Mouse (Mus musculus): ENCODE measurements around the gene Bcat1.
"Not testable (repeated sequence)": the region's sequence is repeated elsewhere in the genome, so short reads cannot be mapped to it uniquely, and the experiment has no call there.

Gene Bcat1

DNA sequence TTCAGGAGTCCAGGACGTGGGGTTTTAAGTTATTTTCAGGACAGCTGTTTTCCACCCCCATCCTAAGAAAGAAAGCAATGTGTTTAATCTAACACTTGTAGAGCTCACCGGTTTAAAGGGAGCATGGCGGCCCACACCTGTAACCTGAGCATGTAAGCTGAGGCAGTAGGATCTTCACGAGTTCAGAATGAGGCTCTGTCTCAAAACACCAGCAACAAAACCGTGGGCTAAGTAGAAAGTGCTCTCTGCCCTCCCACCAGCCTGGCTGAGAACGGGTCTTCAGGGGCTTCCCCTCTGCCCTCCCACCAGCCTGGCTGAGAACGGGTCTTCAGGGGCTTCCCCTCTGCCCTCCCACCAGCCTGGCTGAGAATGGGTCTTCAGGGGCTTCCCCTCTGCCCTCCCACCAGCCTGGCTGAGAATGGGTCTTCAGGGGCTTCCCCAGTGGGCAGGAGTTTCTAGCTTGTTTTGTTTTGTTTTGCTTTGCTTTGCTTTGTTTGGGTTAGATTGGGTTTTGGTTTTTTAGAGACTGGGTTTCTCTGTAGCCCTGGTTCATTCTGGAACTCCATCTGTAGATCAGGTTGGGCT, 17.1 kb upstream of the Bcat1 start:
- DNase-seq (ENCODE audit: low read depth, low spot score), result not testable (repeated sequence)

DNA sequence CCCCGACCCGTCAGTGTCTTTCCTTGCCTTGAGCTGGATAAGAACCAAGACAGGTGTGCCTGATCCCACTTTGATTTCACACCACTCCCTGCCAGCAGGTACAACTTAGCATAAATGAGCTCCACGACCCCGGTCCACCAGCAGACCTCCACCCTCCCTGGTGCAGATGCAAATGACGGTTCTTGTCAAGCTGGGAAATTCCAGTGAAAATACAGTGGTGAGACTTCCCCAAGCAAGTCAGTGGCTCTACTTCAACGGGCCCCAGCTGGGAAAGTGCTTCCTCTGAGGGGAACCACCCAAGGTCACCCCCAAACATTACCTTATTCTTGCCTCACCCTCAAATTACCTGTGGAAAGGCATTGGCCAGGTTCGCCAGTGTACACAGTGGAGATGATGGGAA, 16.0 kb upstream of the Bcat1 start:
- DNase-seq (ENCODE audit: low read depth, low spot score), result no peak

DNA sequence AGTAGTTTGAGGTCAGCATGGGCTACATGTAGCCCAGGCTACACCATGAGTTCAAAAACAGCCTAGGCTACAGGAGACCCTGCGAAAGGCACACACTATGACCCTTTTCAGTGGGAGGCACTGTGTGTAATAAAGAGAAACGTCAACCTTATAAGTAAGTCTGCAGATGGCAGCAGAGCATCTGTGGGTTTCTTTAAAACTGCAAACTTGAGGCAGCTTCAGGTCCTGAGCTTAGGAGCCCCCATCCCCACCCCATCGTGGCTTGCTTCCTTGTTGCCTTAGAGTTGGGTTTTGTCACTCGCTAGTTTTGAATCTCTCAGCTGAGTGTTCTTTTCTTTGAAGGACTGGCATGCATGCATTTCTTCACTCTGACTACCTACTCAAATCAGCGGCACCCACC, 14.9 kb upstream of the Bcat1 start:
- no peak for DNase-seq (ENCODE audit: low read depth, low spot score)

DNA sequence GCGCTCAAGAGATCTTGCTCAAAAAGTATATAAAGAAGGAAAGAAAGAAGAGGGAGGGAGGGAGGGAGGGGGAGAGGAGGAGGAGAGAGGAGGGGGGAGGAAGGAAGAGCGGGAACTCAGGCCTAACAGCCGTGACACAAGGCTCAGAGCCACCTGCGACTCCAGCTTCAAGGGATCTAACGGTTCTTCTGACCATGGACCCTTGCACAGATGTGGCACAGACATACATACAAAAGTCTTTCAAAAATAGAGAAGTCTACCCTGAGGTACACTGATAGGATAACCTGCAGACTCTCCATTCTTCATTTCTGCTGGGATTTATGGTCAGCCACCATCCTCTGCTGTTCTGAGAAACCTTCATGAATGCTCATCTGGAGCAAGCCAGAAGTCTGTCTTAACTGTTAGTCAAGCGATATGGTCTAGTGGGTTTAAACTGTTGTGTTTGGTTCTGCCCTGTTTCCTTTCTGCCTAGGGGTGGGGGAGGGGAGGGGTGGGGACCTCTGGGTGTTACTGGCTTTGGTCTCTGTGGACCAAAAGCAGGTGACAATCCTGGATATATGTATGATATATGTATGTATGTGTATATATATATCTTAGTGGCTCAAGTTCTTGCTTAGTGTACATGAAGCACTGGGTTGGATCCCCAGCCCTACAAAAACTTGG, 14.3 kb upstream of the Bcat1 start:
- no peak for DNase-seq (ENCODE audit: low read depth, low spot score)

DNA sequence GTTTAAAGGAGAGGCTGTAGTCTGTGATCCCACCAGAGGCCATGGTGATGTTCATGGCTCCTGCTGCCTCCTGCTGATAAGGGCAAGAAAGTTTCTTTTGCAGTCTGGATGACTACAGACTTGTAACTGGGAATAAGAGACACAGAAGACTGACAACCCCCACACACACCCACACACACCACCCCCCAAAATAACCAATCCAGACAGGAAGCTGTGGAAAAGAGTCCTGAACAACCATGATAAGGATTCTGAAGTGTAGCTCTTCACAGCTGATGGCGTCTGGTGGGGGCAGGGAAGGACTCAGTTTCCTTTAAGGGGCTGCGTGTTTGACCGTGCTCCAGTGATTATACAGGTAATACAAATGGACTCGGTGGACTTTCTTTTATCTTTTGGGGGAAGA, 13.4 kb upstream of the Bcat1 start:
- DNase-seq (ENCODE audit: low read depth, low spot score), result no peak

DNA sequence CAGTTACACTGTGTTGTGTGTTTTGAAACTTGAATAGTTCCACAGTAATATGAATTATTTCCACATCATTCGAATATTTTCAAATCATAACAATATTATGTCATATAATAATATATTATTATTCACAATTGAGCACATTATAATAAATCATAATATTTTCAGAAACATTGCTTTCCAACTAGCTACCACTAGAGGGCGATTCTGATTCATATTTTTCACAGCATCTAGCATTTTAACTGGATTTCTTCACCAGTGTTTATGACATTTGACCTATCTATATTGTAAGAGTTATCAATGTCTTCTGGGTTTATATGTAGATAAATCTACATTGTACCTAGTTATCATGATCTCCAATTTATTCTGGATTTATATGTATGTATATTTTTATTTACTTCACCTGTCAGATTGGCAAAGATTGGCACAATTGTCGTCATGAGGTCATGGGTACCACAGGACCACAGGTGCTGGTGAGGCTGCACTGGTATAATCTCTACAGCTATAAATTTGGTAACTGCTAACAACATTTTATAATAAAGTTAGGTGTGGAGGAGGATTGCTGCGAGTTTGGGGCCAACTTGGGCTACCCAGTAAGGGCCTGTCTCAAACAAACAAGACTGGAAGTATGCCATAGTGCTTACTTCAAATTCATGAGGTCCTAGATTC, 12.6 kb upstream of the Bcat1 start:
- DNase-seq (ENCODE audit: low read depth, low spot score), result no peak

DNA sequence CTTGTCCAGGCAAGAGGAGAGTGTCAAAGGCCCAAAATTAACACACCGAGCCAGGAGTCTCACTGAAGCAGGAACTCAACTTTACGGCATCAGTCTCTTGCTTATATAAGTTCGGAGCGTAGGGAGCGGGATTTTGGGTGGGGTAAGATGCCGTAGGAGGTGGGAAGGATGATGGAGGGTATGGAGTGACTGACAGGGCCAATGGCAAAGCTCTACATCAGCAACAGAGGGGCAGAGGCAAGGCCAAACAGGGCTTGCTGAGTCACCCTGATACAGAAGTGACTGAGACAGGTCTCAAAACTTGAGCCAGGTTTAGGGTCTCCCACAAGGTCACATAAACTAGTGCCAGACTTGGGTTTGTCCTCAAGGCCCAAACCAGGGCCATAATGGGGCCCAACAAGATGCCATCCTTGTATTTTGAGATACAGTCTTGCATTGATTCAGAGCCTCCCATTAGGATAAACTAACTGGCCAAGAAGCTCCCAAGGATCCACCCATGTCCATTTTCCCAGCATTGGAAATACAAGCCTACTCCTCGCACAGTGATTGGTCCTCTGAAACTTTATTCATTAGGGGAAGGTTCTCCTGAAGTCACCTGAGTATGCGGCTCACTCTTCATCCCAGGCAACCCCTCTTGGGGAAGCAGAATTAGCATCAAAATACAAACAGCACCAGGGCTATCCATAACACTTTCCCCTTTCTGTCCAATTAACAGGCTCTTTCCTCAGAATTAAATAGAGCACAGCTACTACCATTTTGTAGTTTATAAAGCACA, 8.5 kb upstream of the Bcat1 start:
- DNase-seq (ENCODE audit: low read depth, low spot score), result no peak

DNA sequence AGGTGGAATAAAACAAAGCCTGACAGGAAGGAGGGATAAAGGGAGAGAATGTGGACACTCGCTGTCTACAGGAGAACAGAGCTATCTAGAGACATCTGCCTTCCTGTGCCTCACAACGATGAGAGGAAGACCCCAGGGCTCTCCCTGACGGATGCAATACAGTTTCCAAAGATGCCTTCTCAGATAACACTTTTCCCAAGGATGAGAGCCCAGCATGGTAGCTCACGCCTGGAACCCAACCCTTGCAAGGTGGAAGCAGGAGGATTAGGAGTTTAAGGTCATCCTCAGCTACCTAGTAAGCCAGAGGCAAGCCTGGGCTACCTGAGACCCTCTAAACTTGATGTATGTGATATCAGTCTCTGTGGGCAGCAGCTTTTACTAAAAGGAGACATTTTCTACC, 5.7 kb upstream of the Bcat1 start:
- no peak for DNase-seq (ENCODE audit: low read depth, low spot score)

DNA sequence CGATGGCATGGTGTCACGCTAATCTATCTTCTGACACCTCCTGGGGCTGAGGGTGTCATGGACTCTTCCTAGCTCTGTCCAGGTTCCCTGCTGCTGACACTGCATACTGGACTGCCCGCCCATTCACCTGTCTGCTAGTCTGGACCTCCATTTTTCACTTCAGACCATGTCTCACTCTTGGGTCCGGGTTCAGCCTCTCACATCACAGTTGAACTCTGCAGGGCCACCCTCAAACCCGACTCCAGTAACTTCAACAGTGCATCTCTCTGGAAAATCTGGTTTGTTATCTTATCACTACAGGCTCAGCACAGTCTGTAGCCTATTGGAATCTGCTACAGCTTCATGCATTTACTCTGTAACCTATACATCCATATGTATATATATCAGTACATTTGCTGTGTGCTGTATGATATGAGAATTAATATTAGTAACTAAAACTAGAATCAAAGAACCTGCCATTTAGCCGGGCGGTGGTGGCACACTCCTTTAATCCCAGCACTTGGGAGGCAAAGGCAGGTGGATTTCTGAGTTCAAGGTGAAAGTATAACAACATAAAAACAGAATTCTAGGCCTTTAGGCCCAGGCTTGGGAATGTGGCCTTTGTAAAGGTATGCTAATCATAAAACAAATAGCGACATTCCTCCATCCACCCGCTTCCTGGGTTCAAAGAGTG, 3.2 kb upstream of the Bcat1 start:
- no peak for DNase-seq (ENCODE audit: low read depth, low spot score)

DNA sequence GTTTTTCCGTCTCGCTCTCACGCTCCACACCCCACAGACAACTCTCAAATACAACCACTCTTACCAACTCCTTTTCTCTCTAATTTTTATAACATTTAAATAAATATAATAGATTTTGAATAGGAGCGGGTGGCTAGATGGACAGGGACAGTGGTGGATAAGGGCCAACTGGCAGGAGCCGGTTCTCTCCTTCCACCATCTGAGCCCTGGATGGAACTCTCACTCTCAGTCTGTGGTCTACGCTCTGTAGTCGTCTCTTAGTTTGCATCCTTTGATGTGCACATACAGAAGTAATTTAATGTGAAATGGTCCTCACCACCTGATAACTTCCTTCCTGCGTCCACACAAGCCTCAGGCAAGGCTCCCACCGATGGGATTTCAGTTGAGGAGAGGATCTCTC, 302 bp upstream of the Bcat1 start:
- no peak for DNase-seq (ENCODE audit: low read depth, low spot score)

DNA sequence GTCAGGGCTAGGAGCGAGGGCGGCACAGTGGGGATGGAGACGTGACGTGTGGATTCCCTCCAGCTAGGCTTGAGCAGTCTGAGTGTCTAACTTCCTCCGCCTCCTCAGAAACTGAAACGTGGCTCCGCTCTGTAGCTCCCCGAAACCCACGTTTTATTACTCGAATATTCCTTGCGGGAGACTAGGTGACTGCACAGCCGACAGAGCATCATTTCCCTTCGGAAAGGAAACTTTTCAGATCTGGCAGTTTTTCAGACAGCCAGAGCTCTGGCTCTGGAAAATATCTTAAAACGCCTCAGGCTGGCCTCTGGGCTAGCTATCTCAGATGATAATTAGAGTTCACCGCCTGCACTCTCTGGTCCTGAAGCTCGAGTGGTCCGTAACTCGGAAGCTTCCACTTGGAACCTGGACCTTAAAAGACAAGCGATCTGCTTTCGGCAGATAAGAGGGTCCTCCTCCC, 866 bp downstream of the Bcat1 start:
- peak; percentile 29 for DNase-seq (ENCODE audit: low read depth, low spot score)

DNA sequence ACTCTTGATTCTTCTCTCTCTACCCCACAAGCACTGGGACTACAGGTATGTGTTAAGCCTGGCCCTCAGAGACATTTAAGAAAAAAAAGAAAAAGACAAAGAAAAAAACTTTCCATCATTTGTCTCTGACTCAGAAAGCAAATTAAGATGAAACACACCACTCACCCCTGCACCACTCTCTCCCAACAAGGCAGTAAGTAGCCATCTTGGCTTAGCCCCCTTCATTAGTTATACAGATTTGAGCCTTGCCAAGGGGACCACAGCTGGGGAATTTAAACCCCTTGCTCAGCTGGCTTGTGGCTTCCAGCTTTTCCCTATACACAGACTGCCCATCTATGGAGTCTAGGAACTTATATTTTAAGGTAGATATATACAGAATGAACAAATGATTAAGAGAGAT, 1.5 kb downstream of the Bcat1 start:
- no peak for DNase-seq (ENCODE audit: low read depth, low spot score)

DNA sequence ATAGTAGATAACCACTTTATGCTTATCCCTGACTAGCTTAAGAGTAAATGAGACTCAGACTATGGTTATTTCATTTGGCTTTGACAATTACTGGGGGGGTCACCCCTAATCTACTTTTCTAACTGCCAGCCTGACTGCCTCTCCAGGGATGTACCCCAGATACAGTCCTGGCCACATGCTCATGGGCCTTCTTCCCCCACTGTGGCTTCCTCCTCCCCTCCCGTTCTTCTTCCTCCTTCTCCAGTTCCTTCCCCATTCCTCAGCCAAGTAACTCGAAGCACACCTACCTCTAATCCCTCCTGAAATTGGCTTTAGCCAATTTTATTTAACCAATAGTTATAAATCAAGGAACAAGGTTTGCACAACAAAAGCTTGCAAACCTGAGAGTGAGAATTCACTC, 6.1 kb downstream of the Bcat1 start:
- DNase-seq (ENCODE audit: low read depth, low spot score), result no peak

DNA sequence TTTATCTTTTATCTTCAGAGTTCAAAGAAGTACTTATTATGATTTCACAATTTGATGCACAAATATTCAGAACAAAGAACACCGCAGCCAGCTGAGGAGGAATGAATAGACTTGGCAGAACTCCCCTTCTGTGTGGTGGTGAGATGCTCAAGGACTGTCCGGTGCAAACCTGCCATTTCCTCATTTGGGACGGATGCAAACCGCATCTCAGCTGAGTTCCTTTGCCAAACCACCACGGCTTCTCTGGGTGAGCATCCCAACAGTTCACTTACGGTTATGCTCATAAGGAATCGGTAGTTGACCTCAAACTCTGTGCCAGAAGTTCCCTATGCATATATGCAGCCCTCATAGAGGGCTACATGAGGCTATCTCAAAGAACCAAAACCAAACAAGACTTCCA, 6.6 kb downstream of the Bcat1 start:
- DNase-seq (ENCODE audit: low read depth, low spot score), result no peak

DNA sequence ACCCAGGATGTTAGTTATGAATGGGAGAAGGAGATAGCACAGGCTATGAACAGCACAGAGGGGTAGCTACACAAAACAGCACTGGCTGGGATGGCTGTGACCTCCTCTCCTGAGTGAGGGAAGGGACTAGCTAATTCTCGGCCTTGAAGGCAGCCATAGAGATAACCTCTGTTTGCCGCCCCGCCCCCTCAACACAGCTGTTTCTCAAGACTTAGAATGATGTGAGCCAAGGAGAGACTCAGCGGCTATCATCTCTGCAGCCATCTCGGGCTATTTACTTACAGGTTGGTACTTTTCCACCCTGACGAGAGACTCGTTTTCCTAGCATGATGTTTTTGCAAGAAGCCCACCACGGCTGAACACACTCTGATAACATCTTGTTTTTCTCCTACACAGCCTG, 8.3 kb downstream of the Bcat1 start:
- DNase-seq (ENCODE audit: low read depth, low spot score), result no peak

DNA sequence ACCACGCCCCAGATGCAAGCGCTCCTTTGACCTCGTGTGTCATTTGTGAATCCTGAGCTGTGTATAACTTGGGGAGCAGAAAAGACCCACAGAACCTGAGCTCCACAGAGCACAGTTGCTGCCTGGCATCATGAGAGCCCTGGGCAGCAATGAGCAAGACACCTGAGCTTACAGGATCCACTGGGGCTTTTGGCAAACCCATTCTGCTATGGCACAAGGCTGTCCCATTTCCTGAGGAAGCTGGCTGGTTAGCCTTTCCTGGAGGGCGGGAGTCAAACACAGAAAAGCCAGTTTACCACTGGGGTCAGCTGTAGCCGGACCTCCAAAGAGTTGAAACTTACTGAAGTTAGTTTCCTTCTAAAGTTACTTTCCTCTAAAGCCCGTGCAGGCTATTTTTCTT, 9.6 kb downstream of the Bcat1 start:
- no peak for DNase-seq (ENCODE audit: low read depth, low spot score)

DNA sequence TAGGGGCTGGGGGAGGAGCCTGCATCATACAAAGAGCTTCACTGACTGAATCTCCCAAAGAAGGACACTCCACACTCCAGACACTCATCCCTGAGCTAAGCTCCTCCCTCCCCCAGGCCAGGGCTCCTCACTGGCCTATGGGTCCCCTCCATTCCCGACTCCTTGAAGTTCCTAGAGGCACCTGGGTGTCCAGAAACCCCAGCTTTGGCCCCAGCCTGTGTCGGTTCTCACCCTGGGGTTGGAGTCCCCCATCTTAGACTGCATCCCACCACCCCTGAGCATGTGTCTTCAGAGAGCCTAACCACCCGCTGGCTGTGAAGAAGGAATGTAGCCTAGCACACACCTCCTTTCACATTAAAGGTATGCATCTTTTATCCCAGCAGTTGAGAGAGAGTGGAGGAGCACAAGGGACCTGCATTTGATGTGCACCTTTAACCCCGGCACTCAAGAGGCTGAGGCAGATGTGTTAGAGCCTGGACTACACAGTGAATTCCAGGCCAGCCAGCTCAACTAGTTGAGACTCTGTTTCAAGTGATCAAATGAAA, 10.6 kb downstream of the Bcat1 start:
- no peak for DNase-seq (ENCODE audit: low read depth, low spot score)

DNA sequence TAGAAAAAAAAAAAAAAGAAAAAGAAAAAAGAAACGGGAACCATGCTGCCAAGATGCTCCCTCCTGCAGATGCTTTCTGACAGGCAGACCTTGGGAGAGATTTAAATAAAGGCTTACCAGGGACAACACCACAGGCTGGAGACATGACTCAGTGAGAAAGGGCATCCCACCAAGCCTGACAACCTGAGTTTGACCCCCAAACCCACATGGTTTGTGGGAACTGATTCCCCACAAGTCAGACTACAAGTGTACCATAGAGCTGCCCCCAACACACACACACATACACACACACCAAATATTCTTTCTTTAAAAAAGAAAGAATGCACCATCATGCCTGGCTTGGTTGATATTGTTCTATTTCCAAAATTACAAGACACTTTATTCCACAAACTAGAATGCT, 11.9 kb downstream of the Bcat1 start:
- DNase-seq (ENCODE audit: low read depth, low spot score), result no peak

DNA sequence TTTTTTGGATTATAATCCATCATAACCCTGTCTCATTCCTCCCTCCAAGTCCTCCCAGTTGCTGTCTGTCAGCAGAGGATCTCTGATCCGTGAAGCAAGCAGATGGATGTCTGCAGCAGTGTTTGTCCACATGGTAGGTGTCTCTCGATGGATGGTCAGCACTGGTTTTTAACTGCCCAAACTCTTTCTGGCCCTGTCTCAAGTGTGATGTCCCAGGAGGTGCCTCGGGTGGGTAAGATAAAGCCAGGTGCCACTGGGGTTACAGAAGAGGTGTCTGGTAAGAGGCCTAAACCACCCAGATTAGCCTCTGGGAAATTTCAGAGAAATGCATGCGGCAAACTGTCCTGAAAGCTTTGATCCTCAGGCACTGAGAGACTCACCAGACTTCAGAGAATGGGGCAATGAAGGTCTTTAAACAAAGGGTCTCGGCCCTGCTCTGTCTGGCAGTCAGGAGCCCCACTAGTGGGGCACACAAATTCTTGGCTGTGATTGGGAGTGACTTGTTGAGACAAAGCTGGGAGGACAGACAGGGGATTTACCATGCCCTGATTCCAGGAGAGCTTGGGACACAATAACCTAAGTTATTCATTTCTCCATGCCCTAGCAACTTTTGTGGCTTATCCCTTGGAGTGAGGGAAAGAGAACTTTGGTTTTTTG, 12.6 kb downstream of the Bcat1 start:
- no peak for DNase-seq (ENCODE audit: low read depth, low spot score)

DNA sequence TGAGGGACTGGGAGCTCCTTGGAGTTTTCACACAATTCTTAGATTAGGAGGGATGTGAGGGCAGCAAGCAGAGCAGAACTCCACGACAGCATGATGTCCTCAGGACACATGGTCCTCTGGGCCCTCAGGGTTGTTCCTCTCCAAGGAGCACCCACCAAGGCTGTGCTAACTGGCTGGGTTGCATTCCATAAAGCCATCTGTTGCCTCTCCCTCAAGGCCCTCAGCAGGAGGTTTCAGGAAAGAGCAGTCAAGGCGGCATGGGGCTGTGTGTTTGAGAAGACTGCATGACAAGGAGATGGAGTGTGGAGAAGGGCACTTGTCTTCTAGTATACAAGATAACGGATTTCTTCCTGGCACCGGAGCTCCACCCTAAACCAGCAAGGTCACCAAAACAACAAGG, 13.2 kb downstream of the Bcat1 start:
- no peak for DNase-seq (ENCODE audit: low read depth, low spot score)

DNA sequence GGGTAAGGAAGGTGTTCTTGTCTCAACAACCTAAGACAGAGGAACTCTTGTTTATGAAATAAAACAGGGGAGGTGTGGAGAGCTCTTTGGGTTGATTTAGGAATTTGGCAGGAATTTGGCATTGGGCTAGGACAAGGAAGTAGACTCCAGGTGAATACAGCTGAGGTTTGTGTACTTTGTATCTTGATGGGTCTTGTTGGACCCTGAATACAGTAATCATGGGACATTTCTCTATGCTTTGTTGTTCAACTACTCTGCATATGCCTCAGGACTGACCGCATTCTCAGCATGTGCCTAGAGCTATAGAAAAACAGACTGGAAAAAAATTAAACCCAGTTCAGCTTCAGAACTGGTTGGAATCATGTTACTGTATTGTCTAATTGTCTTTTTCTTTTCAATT, 14.6 kb downstream of the Bcat1 start:
- no peak for DNase-seq (ENCODE audit: low read depth, low spot score)
